Mouse (Mus musculus) limb, embryonic 10.5 days (tissue): ENCODE measurements around the gene Gemin5. TPM values are rescaled to one million over a fixed set of nuclear protein-coding genes. Genes with fewer than 3 reads are reported as not detected.

Source experiments
- polyA plus RNA-seq: library from polyadenylated mRNA; unstranded; fragments of >200 nt; fragmentation: Nextera tagmentation; extraction: Ambion mirVana; gene quantifications from 2 replicates; pipeline ENCODE4 v1.2.1, GENCODE M21; 2016

Gene Gemin5
- polyA plus RNA-seq, 1 experiment from 2014 or later: 35.8 TPM

Other genes starting within 250 kb of the Gemin5 start
- 20.0 and 22.6 TPM in 2 replicates for gene Larp1, start 159.5 kb downstream of the Gemin5 start, polyA plus RNA-seq
- gene Gm12248, start 75.4 kb downstream of the Gemin5 start, polyA plus RNA-seq: not detected in 2 replicates
- 107 and 113 TPM in 2 replicates for gene Cnot8, start 64.4 kb downstream of the Gemin5 start, polyA plus RNA-seq
- 143 and 156 TPM in 2 replicates for gene Mrpl22, start 3.1 kb upstream of the Gemin5 start, polyA plus RNA-seq
- gene Igtp, start 31.0 kb upstream of the Gemin5 start, polyA plus RNA-seq: 1.3 TPM in 2 replicates
- 0.05 and 0.50 TPM in 2 replicates for gene Irgm2, start 31.1 kb upstream of the Gemin5 start, polyA plus RNA-seq
- gene 4930438A08Rik, start 106.3 kb upstream of the Gemin5 start, polyA plus RNA-seq: not detected in 2 replicates
- 24.0 and 26.7 TPM in 2 replicates for gene Zfp692, start 138.5 kb upstream of the Gemin5 start, polyA plus RNA-seq
- 22.1 and 25.7 TPM in 2 replicates for gene Zfp672, start 161.8 kb upstream of the Gemin5 start, polyA plus RNA-seq
- 35.2 and 37.7 TPM in 2 replicates for gene Sh3bp5l, start 162.2 kb upstream of the Gemin5 start, polyA plus RNA-seq
- gene Lypd8, start 210.5 kb upstream of the Gemin5 start, polyA plus RNA-seq: not detected in 2 replicates